Mouse (Mus musculus): ENCODE measurements around the gene Tuft1. TPM values are rescaled to one million over a fixed set of nuclear protein-coding genes. Genes with fewer than 3 reads are reported as not detected.

The Tuft1 gene
- polyA plus RNA-seq, 1 experiment from 2014 or later = 9.0 TPM

Other genes starting within 250 kb of the Tuft1 start
- 4.4 to 16.0 TPM (median 13.0 TPM) in 3 replicates for gene Tdrkh, start 245.6 kb downstream of the Tuft1 start, polyA plus RNA-seq (2018)
- gene Mrpl9, start 215.6 kb downstream of the Tuft1 start, polyA plus RNA-seq (2018) = 32.0 to 39.7 TPM (median 33.5 TPM) in 3 replicates
- not detected in 3 replicates for gene Oaz3, start 215.0 kb downstream of the Tuft1 start, polyA plus RNA-seq (2018)
- gene Celf3, start 180.6 kb downstream of the Tuft1 start, polyA plus RNA-seq (2018) = not detected in 3 replicates
- 1.3 to 2.2 TPM in 2 of 3 replicates, not detected in the other for gene Riiad1, start 178.5 kb downstream of the Tuft1 start, polyA plus RNA-seq (2018)
- 54.8 to 74.9 TPM (median 55.4 TPM) in 3 replicates for gene Snx27, start 76.2 kb downstream of the Tuft1 start, polyA plus RNA-seq (2018)
- not detected in 3 replicates for gene Gm10972, start 15.8 kb downstream of the Tuft1 start, polyA plus RNA-seq (2018)
- 0.93 to 2.1 TPM (median 1.4 TPM) in 3 replicates for gene Selenbp2, start 34.7 kb upstream of the Tuft1 start, polyA plus RNA-seq (2018)
- 0.03 to 0.19 TPM (median 0.04 TPM) in 3 replicates for gene Cgn, start 127.6 kb upstream of the Tuft1 start, polyA plus RNA-seq (2018)
- gene Pogz, start 178.7 kb upstream of the Tuft1 start, polyA plus RNA-seq (2018) = 7.9 to 13.2 TPM (median 9.2 TPM) in 3 replicates
- gene Psmb4, start 228.1 kb upstream of the Tuft1 start, polyA plus RNA-seq (2018) = 61.3 to 218 TPM (median 156 TPM) in 3 replicates

Measured in macrophage (primary cell).